In genomic region chr17:35869346-35870067, GRCm38 (mm10) we compare ENCODE assay signal across 8 mouse cellular contexts. TPM values are rescaled to one million over a fixed set of nuclear protein-coding genes. Genes with fewer than 3 reads are reported as not detected.
DNase-seq lines count a peak whose midpoint lies in the region; ATAC-seq and TF ChIP-seq lines count a peak whose summit lies in the region.

No protein-coding gene starts in this region.

- H3K27me3 ChIP-seq in forebrain, postnatal 0 days (ENCODE audit: insufficient read depth, low read length), result no peaks in the 10 kb centered on the region
- H3K27me3 ChIP-seq in intestine, embryonic 14.5 days (replicated peaks; ENCODE audit: control insufficient read depth, insufficient read depth, low read length), result no peaks in the 10 kb centered on the region
- no peaks in the 10 kb centered on the region for H3K27me3 ChIP-seq in lung, embryonic 15.5 days
- no peaks in the 10 kb centered on the region for H3K27me3 ChIP-seq in stomach, embryonic 14.5 days (ENCODE audit: control insufficient read depth, insufficient read depth, low read length)

- H3K4me2 ChIP-seq in forebrain, postnatal 0 days (ENCODE audit: low read depth), result peak overlapping the region; percentile 56
- H3K4me2 ChIP-seq in intestine, embryonic 14.5 days (ENCODE audit: low read length), result peak overlapping the region; percentile 92
- peak overlapping the region; percentile 90 for H3K4me2 ChIP-seq in lung, embryonic 15.5 days
- peak overlapping the region; percentile 92 for H3K4me2 ChIP-seq in stomach, embryonic 14.5 days (replicated peaks; ENCODE audit: low read depth, low read length)

- no peak for ATAC-seq in forebrain, postnatal 0 days
- ATAC-seq in intestine, embryonic 14.5 days (replicated peaks; ENCODE audit: low FRiP score, low TSS enrichment, low read depth), result no peak
- 0 out of 2 replicates have a peak, but pooled peaks have one; percentile 4 for ATAC-seq in lung, embryonic 15.5 days (ENCODE audit: borderline replicate concordance, extremely low read depth, low FRiP score, low TSS enrichment)
- ATAC-seq in stomach, embryonic 14.5 days (ENCODE audit: insufficient number of reproducible peaks, insufficient read depth, low FRiP score, low read depth), result 0 out of 2 replicates have a peak, but pooled peaks have one; percentile 15

- DNase-seq in adrenal gland, adult (ENCODE audit: inconsistent age in 2 of 2, low spot score in 1 of 2), result peak; percentile 58 to 86
- DNase-seq in adrenal gland, postnatal 4 days (ENCODE audit: low spot score in 2 of 2), result no peak
- peak; percentile 85 for DNase-seq in adipocyte (ENCODE audit: low spot score)
- DNase-seq in forebrain, postnatal 0 days, result no peak
- peak; percentile 57 for DNase-seq in intestine, embryonic 14.5 days (ENCODE audit: low spot score)
- DNase-seq in frontal cortex, postnatal 14 days (ENCODE audit: low spot score in 2 of 2), result no peak

- H3K4me1 ChIP-seq in forebrain, postnatal 0 days (ENCODE audit: insufficient read depth), result peaks cover 24% of the 10 kb centered on the region
- peaks cover 51% of the 10 kb centered on the region for H3K4me1 ChIP-seq in intestine, embryonic 14.5 days (replicated peaks; ENCODE audit: control insufficient read depth, insufficient read depth, low read length)
- peaks cover 56% of the 10 kb centered on the region for H3K4me1 ChIP-seq in lung, embryonic 15.5 days
- peaks cover 42% of the 10 kb centered on the region; the same call in 1 of the 2 replicates for H3K4me1 ChIP-seq in stomach, embryonic 14.5 days (ENCODE audit: control insufficient read depth, insufficient read depth, low read length)

- H3K9me3 ChIP-seq in forebrain, postnatal 0 days (ENCODE audit: low read length), result no peaks in the 10 kb centered on the region
- 0 out of 2 replicates have a peak, but pooled peaks cover 5% of the 10 kb centered on the region for H3K9me3 ChIP-seq in intestine, embryonic 14.5 days (ENCODE audit: control insufficient read depth, low read length)
- H3K9me3 ChIP-seq in lung, embryonic 15.5 days, result no peaks in the 10 kb centered on the region
- H3K9me3 ChIP-seq in stomach, embryonic 14.5 days (ENCODE audit: control insufficient read depth, low read depth, low read length), result no peaks in the 10 kb centered on the region

- TF ChIP-seq CTCF in forebrain, postnatal 0 days (IDR thresholded peaks at IDR 0.05; ENCODE audit: low read depth), result no peak

- H3K36me3 ChIP-seq in forebrain, postnatal 0 days (ENCODE audit: insufficient read depth), result 0 out of 2 replicates have a peak, but pooled peaks cover 4% of the 10 kb centered on the region
- peaks cover 15% of the 10 kb centered on the region for H3K36me3 ChIP-seq in intestine, embryonic 14.5 days (ENCODE audit: control insufficient read depth, insufficient read depth, low read length)
- peaks cover 11% of the 10 kb centered on the region for H3K36me3 ChIP-seq in lung, embryonic 15.5 days
- no peaks in the 10 kb centered on the region for H3K36me3 ChIP-seq in stomach, embryonic 14.5 days (ENCODE audit: control insufficient read depth, insufficient read depth, low read length)

- H3K4me3 ChIP-seq in forebrain, postnatal 0 days (ENCODE audit: low read depth, low read length), result peak overlapping the region; percentile 70
- peak overlapping the region; percentile 68 for H3K4me3 ChIP-seq in intestine, embryonic 14.5 days (ENCODE audit: low read depth, low read length)
- peak overlapping the region; percentile 73 for H3K4me3 ChIP-seq in lung, embryonic 15.5 days
- H3K4me3 ChIP-seq in stomach, embryonic 14.5 days (ENCODE audit: low read depth, low read length), result peak overlapping the region; percentile 63

- peak overlapping the region; percentile 54 for H3K27ac ChIP-seq in forebrain, postnatal 0 days (ENCODE audit: low read depth, low read length)
- H3K27ac ChIP-seq in intestine, embryonic 14.5 days (ENCODE audit: low read depth), result peak overlapping the region; percentile 77
- peak overlapping the region; percentile 99 for H3K27ac ChIP-seq in lung, embryonic 15.5 days
- peak overlapping the region; percentile 85 for H3K27ac ChIP-seq in stomach, embryonic 14.5 days (ENCODE audit: low read length)

- 6% methylated on average over 7 of the region's 7 CpGs for WGBS in forebrain, postnatal 0 days
- 4% methylated on average over 7 of the region's 7 CpGs for WGBS in intestine, embryonic 14.5 days
- WGBS in lung, embryonic 15.5 days, result under 1% methylated on average over 7 of the region's 7 CpGs
- WGBS in stomach, embryonic 14.5 days, result 1% methylated on average over 7 of the region's 7 CpGs

- H3K9ac ChIP-seq in forebrain, postnatal 0 days, result peak overlapping the region; percentile 50
- peak overlapping the region; percentile 62 for H3K9ac ChIP-seq in intestine, embryonic 14.5 days (ENCODE audit: low read length)
- H3K9ac ChIP-seq in lung, embryonic 15.5 days, result peak overlapping the region; percentile 79
- peak overlapping the region; percentile 74; the same call in 1 of the 2 replicates for H3K9ac ChIP-seq in stomach, embryonic 14.5 days (replicated peaks; ENCODE audit: low read depth, low read length)

RNA-seq across cellular contexts. Expression of gene Ppp1r18, which starts 4.1 kb away (rescaled TPM):
- 10 to 100 TPM; 40.7 to 46.6 TPM for total RNA-seq in adrenal gland, postnatal 4 days (2021)
- total RNA-seq in forebrain, postnatal 0 days (2014; rRNA removed), result 29.5 and 38.9 TPM in 2 replicates
- polyA plus RNA-seq in forebrain, postnatal 0 days (2015; fragmentation: Nextera tagmentation; extraction: Ambion mirVana), result 22.3 and 23.3 TPM in 2 replicates
- 21.2 and 23.2 TPM in 2 replicates for polyA plus RNA-seq in intestine, embryonic 14.5 days (2014; fragmentation: Nextera tagmentation; extraction: Ambion mirVana)
- 21.3 and 23.4 TPM in 2 replicates for polyA plus RNA-seq in lung, embryonic 15.5 days (2015; fragmentation: Nextera tagmentation; extraction: Ambion mirVana)
- polyA plus RNA-seq in stomach, embryonic 14.5 days (2014; fragmentation: Nextera tagmentation; extraction: Ambion mirVana), result 18.8 and 20.1 TPM in 2 replicates

RNA-seq across cellular contexts. Expression of gene Nrm, which starts 8.4 kb away (rescaled TPM):
- total RNA-seq in adrenal gland, postnatal 4 days (2021), result 10 to 100 TPM; 25.8 to 27.1 TPM
- total RNA-seq in forebrain, postnatal 0 days (2014; rRNA removed), result 6.1 and 9.7 TPM in 2 replicates
- 13.1 and 15.6 TPM in 2 replicates for polyA plus RNA-seq in forebrain, postnatal 0 days (2015; fragmentation: Nextera tagmentation; extraction: Ambion mirVana)
- 62.6 and 69.3 TPM in 2 replicates for polyA plus RNA-seq in intestine, embryonic 14.5 days (2014; fragmentation: Nextera tagmentation; extraction: Ambion mirVana)
- 71.0 and 73.3 TPM in 2 replicates for polyA plus RNA-seq in lung, embryonic 15.5 days (2015; fragmentation: Nextera tagmentation; extraction: Ambion mirVana)
- polyA plus RNA-seq in stomach, embryonic 14.5 days (2014; fragmentation: Nextera tagmentation; extraction: Ambion mirVana), result 65.3 and 67.1 TPM in 2 replicates

RNA-seq across cellular contexts. Expression of gene Dhx16, which starts 10.1 kb away (rescaled TPM):
- total RNA-seq in adrenal gland, postnatal 4 days (2021), result 10 to 100 TPM; 44.4 to 52.3 TPM
- 33.0 and 33.2 TPM in 2 replicates for total RNA-seq in forebrain, postnatal 0 days (2014; rRNA removed)
- 21.8 and 22.1 TPM in 2 replicates for polyA plus RNA-seq in forebrain, postnatal 0 days (2015; fragmentation: Nextera tagmentation; extraction: Ambion mirVana)
- 37.2 and 46.1 TPM in 2 replicates for polyA plus RNA-seq in intestine, embryonic 14.5 days (2014; fragmentation: Nextera tagmentation; extraction: Ambion mirVana)
- 42.0 and 42.1 TPM in 2 replicates for polyA plus RNA-seq in lung, embryonic 15.5 days (2015; fragmentation: Nextera tagmentation; extraction: Ambion mirVana)
- polyA plus RNA-seq in stomach, embryonic 14.5 days (2014; fragmentation: Nextera tagmentation; extraction: Ambion mirVana), result 34.0 and 38.0 TPM in 2 replicates

RNA-seq across cellular contexts. Expression of gene 2310061I04Rik, which starts 27.7 kb away (rescaled TPM):
- total RNA-seq in adrenal gland, postnatal 4 days (2021), result 10 to 100 TPM; 34.4 to 34.5 TPM
- 31.6 and 32.8 TPM in 2 replicates for total RNA-seq in forebrain, postnatal 0 days (2014; rRNA removed)
- polyA plus RNA-seq in forebrain, postnatal 0 days (2015; fragmentation: Nextera tagmentation; extraction: Ambion mirVana), result 56.7 and 66.3 TPM in 2 replicates
- polyA plus RNA-seq in intestine, embryonic 14.5 days (2014; fragmentation: Nextera tagmentation; extraction: Ambion mirVana), result 26.7 and 30.6 TPM in 2 replicates
- polyA plus RNA-seq in lung, embryonic 15.5 days (2015; fragmentation: Nextera tagmentation; extraction: Ambion mirVana), result 20.5 and 21.2 TPM in 2 replicates
- 26.7 and 29.8 TPM in 2 replicates for polyA plus RNA-seq in stomach, embryonic 14.5 days (2014; fragmentation: Nextera tagmentation; extraction: Ambion mirVana)

RNA-seq across cellular contexts. Expression of gene Mdc1, which starts 28.2 kb away (rescaled TPM):
- total RNA-seq in adrenal gland, postnatal 4 days (2021), result 10 to 100 TPM; 28.2 to 35.6 TPM
- total RNA-seq in forebrain, postnatal 0 days (2014; rRNA removed), result 15.3 and 20.4 TPM in 2 replicates
- polyA plus RNA-seq in forebrain, postnatal 0 days (2015; fragmentation: Nextera tagmentation; extraction: Ambion mirVana), result 3.0 and 4.4 TPM in 2 replicates
- polyA plus RNA-seq in intestine, embryonic 14.5 days (2014; fragmentation: Nextera tagmentation; extraction: Ambion mirVana), result 16.6 and 17.8 TPM in 2 replicates
- 24.1 and 24.7 TPM in 2 replicates for polyA plus RNA-seq in lung, embryonic 15.5 days (2015; fragmentation: Nextera tagmentation; extraction: Ambion mirVana)
- polyA plus RNA-seq in stomach, embryonic 14.5 days (2014; fragmentation: Nextera tagmentation; extraction: Ambion mirVana), result 18.7 and 19.2 TPM in 2 replicates

Comparison
In these comparisons a context has a peak if more than half of its experiments do, and no peak if none do; other contexts are left out.
1. DNase-seq: peak in adrenal gland, adult (2 of 2), adipocyte (single experiment) and intestine, embryonic 14.5 days (single experiment); none in adrenal gland, postnatal 4 days (0 of 2), forebrain, postnatal 0 days (single experiment) and frontal cortex, postnatal 14 days (0 of 2).
2. ATAC-seq: peak in lung, embryonic 15.5 days (single experiment) and stomach, embryonic 14.5 days (single experiment); none in forebrain, postnatal 0 days (single experiment) and intestine, embryonic 14.5 days (single experiment).
3. Peak in every context shown above with its lines, with median percentiles within 50 percentile points of each other: H3K27ac ChIP-seq, H3K4me2 ChIP-seq, H3K4me3 ChIP-seq and H3K9ac ChIP-seq.